Mouse (Mus musculus) adrenal gland, postnatal 10 days (tissue): ENCODE measurements around the gene Ldhal6b. TPM values are rescaled to one million over a fixed set of nuclear protein-coding genes. Genes with fewer than 3 reads are reported as not detected.

Experiments used
- microRNA-seq: library from miRNA; unstranded; fragments of <30 nt; microRNA quantifications from one replicate; pipeline ENCODE4 v1.2.0, GENCODE M21; 2021
- total RNA-seq, 2 experiments: library from RNA; stranded (reverse); gene quantifications; 2 replicates each; pipeline ENCODE4 v1.2.3; 2021

Ldhal6b gene
- total RNA-seq, 2 experiments from 2014 or later: 0.90 to 1.9 TPM

Small RNAs within 50 kb of the gene (microRNA-seq; reads per million reads assigned to microRNA genes)
- gene Gm22475: not detected

Other genes starting within 250 kb of the Ldhal6b start
- 100 to 1,000 TPM; 145 to 151 TPM for gene Tmem242, start 21.5 kb upstream of the Ldhal6b start, total RNA-seq
- gene Zdhhc14, start 73.8 kb upstream of the Ldhal6b start, total RNA-seq: 1 to 10 TPM; 6.4 to 8.3 TPM